Mouse (Mus musculus) G1E (cell line): ENCODE measurements around the gene Bicral. TPM values are rescaled to one million over a fixed set of nuclear protein-coding genes. Genes with fewer than 3 reads are reported as not detected.

Experiments
- ATAC-seq: 2 replicates; pipeline ENCODE4 v1.8.0; 2016; ENCODE audit warnings: mild to moderate bottlenecking; ENCODE audit not compliant: insufficient number of reproducible peaks, poor library complexity, low FRiP score, severe bottlenecking; ENCODE audit errors: extremely low read depth
- DNase-seq: peaks from one replicate; pipeline ENCODE4 v3.0.0; 2012; ENCODE audit warnings: low spot score
- H3K27me3 ChIP-seq: 2 replicates; pipeline ENCODE4 v1.6.1; 2012; ENCODE audit warnings: mild to moderate bottlenecking, low read length, inconsistent platforms; ENCODE audit not compliant: insufficient read depth
- H3K36me3 ChIP-seq: replicated peaks from 2 replicates; pipeline ENCODE3; 2012; ENCODE audit warnings: mild to moderate bottlenecking, inconsistent platforms
- H3K4me1 ChIP-seq: 2 replicates; pipeline ENCODE4 v1.6.1; 2012; ENCODE audit warnings: low read depth, low read length, inconsistent platforms, mixed read lengths; ENCODE audit not compliant: insufficient read depth
- H3K4me3 ChIP-seq: 2 replicates; pipeline ENCODE4 v1.5.1; 2012; ENCODE audit warnings: low read depth, mild to moderate bottlenecking, inconsistent platforms, low read length, moderate library complexity, mixed read lengths
- H3K9me3 ChIP-seq: replicated peaks from 2 replicates; pipeline ENCODE4 v1.6.1; 2012; ENCODE audit warnings: inconsistent platforms
- CTCF ChIP-seq: IDR thresholded peaks from 2 replicates; pipeline ENCODE4 v1.5.1; 2012; ENCODE audit warnings: low read depth, low read length, inconsistent platforms, mixed read lengths
- GATA1 ChIP-seq: IDR thresholded peaks from 2 replicates; pipeline ENCODE4 v1.6.1; 2012; ENCODE audit warnings: borderline replicate concordance, low read length, inconsistent platforms, mixed read lengths
- GATA2 ChIP-seq: IDR thresholded peaks from 2 replicates; pipeline ENCODE4 v1.6.1; 2012; ENCODE audit warnings: low read depth, low read length, inconsistent platforms, borderline replicate concordance
- POLR2AphosphoS5 ChIP-seq: IDR thresholded peaks from 2 replicates; pipeline ENCODE4 v1.6.1; 2012; ENCODE audit warnings: low read depth, low read length, inconsistent platforms; ENCODE audit not compliant: insufficient replicate concordance
- TAL1 ChIP-seq: conservative IDR thresholded peaks from 2 replicates; pipeline ENCODE4 v1.6.1; 2012; ENCODE audit warnings: low read depth, low read length, inconsistent platforms, mixed read lengths
- polyA plus RNA-seq: library from polyadenylated mRNA; stranded (reverse); fragments of >175 nt; gene quantifications from 2 replicates; pipeline ENCODE4 v1.2.3, GENCODE M21; 2012
- total RNA-seq, 2 experiments: library from RNA; stranded (forward) in 1 of 2; stranded (reverse) in 1 of 2; fragments of 200-1000 nt in 1 of 2; fragments of >200 nt in 1 of 2; fragmentation: Nextera tagmentation in 1 of 2; gene quantifications; 2 replicates each; pipeline ENCODE4 v1.2.3; 2014 to 2017

The Bicral gene
- total and polyA plus RNA-seq, 3 experiments: 12.9 to 34.4 (median 13.4) TPM

GRCm38 (mm10) chr17:46877061-46877460 is 18.8 kb upstream of the Bicral start:
- Histone ChIP-seq H3K4me3 (no peak overlapping the region), H3K9me3 (no peaks in the 10 kb centered on the region), H3K4me1 (peaks cover 33% of the 10 kb centered on the region), H3K36me3 (peaks cover 27% of the 10 kb centered on the region), H3K27me3 (no peaks in the 10 kb centered on the region)
- DNase-seq (no peak), ATAC-seq (no peak)
- TF ChIP-seq GATA1 (no peak), TAL1 (no peak), POLR2AphosphoS5 (no peak), CTCF (no peak), GATA2 (no peak)

GRCm38 (mm10) chr17:46876371-46876950 is 18.2 kb upstream of the Bicral start:
- H3K4me3 ChIP-seq: no peak overlapping the region
- DNase-seq: no peak
- H3K9me3 ChIP-seq: no peaks in the 10 kb centered on the region
- ATAC-seq: no peak
- peaks cover 29% of the 10 kb centered on the region for H3K36me3 ChIP-seq
- H3K27me3 ChIP-seq: no peaks in the 10 kb centered on the region
- H3K4me1 ChIP-seq: peaks cover 29% of the 10 kb centered on the region
- TF ChIP-seq CTCF (no peak), GATA1 (no peak)

GRCm38 (mm10) chr17:46875626-46876025 is 17.3 kb upstream of the Bicral start:
- Histone ChIP-seq H3K9me3 (no peaks in the 10 kb centered on the region), H3K36me3 (peaks cover 30% of the 10 kb centered on the region), H3K4me1 (peaks cover 31% of the 10 kb centered on the region), H3K4me3 (no peak overlapping the region), H3K27me3 (no peaks in the 10 kb centered on the region)
- ATAC-seq (no peak), DNase-seq (no peak)
- no peak for TF ChIP-seq TAL1
- no peak for TF ChIP-seq POLR2AphosphoS5
- TF ChIP-seq CTCF: no peak
- no peak for TF ChIP-seq GATA1
- no peak for TF ChIP-seq GATA2

GRCm38 (mm10) chr17:46874133-46874532 is 15.9 kb upstream of the Bicral start:
- DNase-seq: no peak
- H3K9me3 ChIP-seq: no peaks in the 10 kb centered on the region
- no peak for ATAC-seq
- no peak overlapping the region for H3K4me3 ChIP-seq
- TF ChIP-seq TAL1 (no peak), POLR2AphosphoS5 (no peak), CTCF (no peak), GATA1 (no peak), GATA2 (no peak)
- no peaks in the 10 kb centered on the region for H3K27me3 ChIP-seq
- H3K36me3 ChIP-seq: peaks cover 27% of the 10 kb centered on the region
- H3K4me1 ChIP-seq: peaks cover 32% of the 10 kb centered on the region

- no peak for ATAC-seq
- TF ChIP-seq GATA2: no peak
- TF ChIP-seq POLR2AphosphoS5: no peak
- TF ChIP-seq TAL1: no peak
- TF ChIP-seq GATA1: no peak
- no peak for TF ChIP-seq CTCF
- Histone ChIP-seq H3K4me3 (no peak overlapping the region), H3K9me3 (no peaks in the 10 kb centered on the region), H3K4me1 (peaks cover 33% of the 10 kb centered on the region), H3K27me3 (no peaks in the 10 kb centered on the region), H3K36me3 (peaks cover 25% of the 10 kb centered on the region)
- no peak for DNase-seq
Measured at GRCm38 (mm10) chr17:46872806-46873205, 14.5 kb upstream of the Bicral start.

GRCm38 (mm10) chr17:46870913-46871312 is 12.6 kb upstream of the Bicral start:
- no peak for TF ChIP-seq CTCF
- no peak for TF ChIP-seq GATA1
- TF ChIP-seq TAL1: no peak
- Histone ChIP-seq H3K27me3 (no peaks in the 10 kb centered on the region), H3K36me3 (peaks cover 17% of the 10 kb centered on the region), H3K4me3 (no peak overlapping the region), H3K4me1 (peaks cover 43% of the 10 kb centered on the region), H3K9me3 (no peaks in the 10 kb centered on the region)
- DNase-seq (no peak), ATAC-seq (no peak)

- Histone ChIP-seq H3K36me3 (peaks cover 17% of the 10 kb centered on the region), H3K4me1 (peaks cover 47% of the 10 kb centered on the region), H3K9me3 (no peaks in the 10 kb centered on the region), H3K27me3 (no peaks in the 10 kb centered on the region), H3K4me3 (no peak overlapping the region)
- no peak for TF ChIP-seq CTCF
- no peak for TF ChIP-seq GATA2
- no peak for TF ChIP-seq POLR2AphosphoS5
- no peak for TF ChIP-seq TAL1
- no peak for TF ChIP-seq GATA1
- ATAC-seq: no peak
- DNase-seq: no peak
Measured at GRCm38 (mm10) chr17:46870204-46870798, 12.0 kb upstream of the Bicral start.
